Mouse (Mus musculus) right cerebral cortex, adult 18-20 months (tissue): ENCODE data around the gene Ago3.

Experiments used
- DNase-seq: peaks from one replicate; pipeline ENCODE4 v3.0.0; 2022; ENCODE audit warnings: mixed read lengths

The Ago3 gene

DNA sequence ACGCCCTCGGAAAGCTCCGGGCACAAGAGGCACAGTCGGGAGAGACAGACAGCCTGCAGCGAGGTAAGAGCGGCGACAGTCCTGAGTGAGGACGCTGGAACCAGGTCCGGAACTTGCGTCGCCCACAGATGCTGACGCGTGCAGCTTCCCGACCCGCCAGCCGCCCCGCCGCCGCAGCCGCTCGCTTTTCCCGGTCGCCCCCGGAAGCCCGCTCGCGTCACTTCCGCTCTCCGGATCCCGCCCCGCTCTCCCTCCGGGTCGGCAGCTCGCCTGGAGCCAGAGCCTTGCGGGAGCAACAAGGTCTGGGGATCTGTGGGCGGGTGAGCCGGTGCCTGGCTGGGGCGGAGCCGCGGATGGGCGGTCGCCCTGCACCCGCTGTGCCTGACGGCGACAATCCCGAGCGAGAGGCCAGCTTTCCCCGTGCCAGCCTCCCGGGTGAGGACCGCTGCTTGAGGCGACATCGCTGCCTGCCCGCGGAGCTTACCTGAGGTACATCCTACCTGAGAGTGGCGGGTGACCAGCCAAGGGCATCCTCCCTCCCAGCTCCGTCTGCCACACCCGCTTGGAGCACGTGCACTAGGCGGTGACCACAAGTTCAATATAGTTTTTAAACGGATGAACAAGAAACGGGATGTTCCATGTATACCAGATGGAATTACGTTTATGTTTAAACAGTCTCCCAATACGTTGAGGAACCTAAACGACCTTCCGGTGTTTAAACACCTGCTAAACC is at the start of gene Ago3:
TSS of gene Ago3 (minus strand) at position 210 of the 733 bp plus-strand sequence.
- DNase-seq = peak; percentile 97

GRCm38 (mm10) chr4:126473031-126473430 is 43.7 kb upstream of the Ago3 start:
- DNase-seq = no peak

DNA sequence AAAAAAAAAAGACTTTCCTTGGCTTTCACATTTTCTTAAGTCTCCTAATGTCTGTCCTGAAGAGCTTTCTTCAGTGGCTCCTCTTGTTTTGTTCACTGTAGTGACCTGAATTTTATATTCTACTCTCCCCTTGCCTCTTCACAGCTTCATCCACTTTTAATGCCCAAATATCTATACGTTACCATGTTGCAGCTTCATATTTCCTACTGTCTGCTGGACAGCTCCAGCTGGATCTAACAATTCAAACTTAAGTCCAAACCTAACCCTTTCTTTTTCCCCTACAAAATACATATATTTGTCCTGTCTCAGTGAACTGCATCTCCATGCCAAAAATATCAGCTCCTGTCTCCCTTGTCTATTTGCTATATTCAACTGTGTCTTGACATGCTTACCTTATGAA is 40.0 kb upstream of the Ago3 start:
- no peak for DNase-seq

DNA sequence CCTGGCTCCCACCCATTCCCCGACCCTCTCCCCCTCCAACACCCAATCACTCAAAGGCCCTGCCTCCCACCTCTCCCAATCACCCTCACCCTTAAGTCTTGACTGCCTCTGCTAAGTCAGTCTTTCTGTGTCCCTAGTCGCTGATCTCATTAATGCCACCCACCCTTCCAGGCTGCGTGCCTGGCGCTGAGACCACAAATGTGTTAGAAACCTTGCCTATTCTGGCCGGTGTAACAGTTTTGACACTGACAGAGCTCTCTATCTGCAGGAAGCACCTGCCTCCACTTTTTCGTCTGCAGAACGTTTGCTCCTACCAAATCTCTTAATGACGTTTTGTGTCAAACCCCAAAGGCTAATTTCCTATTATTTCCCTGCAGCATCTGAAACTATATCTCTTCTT is 39.6 kb upstream of the Ago3 start:
- no peak for DNase-seq

DNA sequence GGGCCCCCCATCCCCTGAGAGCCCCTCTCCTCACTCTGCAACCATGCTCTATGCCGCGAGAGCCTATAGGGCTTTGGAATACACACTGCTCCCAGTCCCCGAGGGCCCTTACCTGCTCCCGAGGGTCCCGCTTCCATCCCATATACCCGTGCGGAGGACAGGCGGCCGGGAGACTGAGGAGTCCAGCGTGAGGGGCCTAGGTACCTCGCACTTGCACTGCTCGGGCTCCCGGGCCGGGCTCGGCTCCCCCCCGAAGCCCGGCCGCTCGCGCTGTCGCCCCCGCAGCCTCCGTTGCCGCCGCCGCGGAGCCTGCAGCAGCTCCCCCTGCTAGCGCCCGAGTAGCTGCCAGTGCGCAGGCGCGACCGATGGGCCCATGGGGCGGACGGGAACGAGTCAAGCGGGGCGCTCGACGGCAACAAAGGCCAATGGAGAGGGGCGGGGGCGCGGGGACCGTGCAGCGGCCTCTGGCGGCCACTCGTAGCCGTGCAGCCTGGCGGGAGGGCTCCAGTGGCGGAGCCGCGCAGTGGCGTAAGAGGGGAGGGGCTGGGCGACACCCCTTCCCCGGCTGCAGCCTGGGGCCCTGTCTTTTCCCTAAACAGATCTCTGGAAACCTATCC is 39.0 kb upstream of the Ago3 start, which contains the start of gene Ago1:
TSS of gene Ago1 (minus strand) at position 299 of the 617 bp plus-strand sequence.
- DNase-seq = peak; percentile 96

- DNase-seq = peak; percentile 34
These were observed 38.4 kb upstream of the Ago3 start for GRCm38 (mm10) chr4:126467721-126468284.

DNA sequence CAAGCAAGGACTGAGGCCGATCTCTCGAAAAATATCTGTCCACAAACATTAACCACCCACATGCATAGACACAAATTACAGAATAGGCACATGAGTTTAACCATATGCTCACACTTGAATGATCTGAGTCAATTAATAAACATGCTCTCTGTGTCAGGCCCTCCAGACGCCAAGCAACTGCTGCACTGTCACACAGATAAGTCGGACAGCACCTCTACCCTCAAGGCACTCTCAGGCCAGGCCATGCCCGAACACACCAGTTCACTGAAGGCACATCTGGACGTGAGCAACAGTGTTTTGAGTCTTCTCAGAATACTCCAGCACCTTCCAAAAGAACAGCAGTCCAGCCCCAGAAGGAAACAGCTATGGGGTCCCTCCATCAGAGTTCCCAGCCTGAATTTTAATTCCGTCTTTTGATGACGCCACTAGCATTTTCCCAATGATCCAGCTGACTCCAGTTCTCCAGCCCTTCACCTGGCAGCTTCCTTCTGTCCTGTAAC is 36.9 kb upstream of the Ago3 start:
- DNase-seq = no peak

DNA sequence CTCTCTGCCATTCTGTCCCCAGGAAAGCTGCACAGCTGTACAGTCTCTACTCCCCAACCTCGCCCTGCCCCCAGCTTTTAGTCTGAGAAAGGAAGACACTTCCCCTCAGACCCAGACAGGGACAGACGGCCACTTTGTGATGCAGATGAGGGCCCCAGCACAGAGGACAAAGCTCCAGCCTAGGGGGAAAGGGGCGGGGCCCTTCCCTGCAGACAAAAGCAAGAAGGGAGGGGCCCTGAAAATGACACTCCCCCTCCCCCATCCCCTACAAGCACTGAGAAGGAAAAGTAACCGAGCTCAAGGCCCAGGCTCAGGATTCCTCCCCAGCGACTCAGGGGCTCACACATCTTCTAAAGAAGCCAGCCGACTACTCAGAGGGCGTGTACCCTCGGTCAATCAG is 36.5 kb upstream of the Ago3 start:
- peak; percentile 45 for DNase-seq

- no peak for DNase-seq
These were observed 35.5 kb upstream of the Ago3 start for GRCm38 (mm10) chr4:126464892-126465235.

DNA sequence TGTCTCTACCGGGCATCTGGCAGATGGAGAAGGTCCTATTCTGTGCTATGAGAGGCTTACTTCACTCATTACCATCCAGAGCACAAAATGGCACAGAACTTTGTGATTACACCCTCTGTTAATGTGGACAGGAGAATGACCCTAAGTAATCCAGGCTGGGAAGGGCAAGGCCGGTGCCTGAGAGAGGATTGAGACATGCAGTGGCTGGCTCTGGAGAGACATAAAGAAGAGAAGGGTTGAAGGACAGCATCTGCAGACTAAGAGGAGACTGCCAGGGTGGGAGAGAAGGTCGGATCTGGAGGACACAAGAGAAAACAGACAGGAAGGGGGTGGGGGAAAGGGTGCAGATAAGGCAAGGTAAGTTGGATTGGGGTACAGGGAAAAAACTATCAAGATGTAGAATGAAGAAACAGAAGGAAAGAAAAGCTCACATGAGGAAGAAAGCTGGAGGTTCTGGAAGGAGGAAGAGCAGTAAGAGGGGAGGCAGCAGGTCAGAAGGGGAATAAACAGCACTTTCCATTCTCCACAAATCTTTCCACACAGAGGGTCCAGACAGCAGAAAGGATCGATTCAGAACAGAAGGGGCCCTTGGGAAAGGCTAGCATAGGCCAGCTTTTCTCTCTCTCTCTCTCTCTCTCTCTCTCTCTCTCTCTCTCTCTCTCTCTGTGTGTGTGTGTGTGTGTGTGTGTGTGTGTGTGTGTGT is 35.0 kb upstream of the Ago3 start:
- DNase-seq = no peak

DNA sequence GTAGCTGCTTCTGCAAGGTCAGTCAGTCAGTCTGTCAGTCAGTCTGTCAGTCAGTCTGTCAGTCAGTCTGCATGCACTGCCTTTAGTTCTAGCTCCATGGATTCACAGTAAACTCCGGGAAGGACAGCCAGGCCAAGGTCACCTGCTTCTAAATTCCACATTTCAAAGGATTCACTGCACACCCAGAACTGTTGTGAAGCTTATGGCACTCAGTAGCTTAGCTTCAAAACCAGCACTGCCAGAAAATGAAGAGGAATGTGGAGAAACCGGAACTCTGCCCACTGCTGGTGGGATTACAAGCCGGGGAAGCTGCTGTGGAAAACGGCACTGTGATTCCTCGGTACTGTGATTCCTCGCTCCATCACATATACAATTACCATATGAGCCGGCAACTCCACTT is 26.1 kb upstream of the Ago3 start:
- DNase-seq = no peak

DNA sequence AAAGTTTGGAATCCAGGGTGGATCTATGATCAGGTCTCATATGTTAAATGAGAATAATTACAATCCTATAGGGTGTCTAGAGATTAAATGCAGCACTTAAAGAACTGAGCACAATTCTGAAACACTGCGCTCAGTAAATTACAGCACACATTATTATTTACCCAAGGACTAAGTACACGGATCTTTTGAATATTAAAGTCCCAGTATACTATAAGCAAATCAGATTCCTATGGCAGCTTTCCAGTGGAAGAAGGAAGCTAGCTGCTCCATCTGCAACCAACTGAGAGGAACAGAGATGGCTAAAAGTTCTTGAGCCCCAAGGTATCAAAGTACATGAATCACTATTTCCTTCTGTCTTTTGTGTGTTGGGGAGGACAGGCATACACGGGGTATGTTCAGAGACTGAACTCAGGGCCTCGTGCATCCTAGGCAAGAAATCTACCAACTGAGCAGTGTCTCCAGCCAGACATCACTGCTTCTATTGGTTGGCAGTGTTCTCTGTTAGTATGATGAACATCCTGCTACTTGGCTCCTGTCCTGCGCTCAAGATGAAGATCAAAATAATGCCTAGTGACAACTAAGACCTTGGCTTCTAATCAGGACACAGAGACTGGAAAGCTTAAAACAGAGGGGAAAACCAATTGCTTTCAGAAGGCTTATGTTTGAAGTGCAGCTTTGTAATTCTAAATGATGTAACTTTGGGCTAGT is 25.3 kb upstream of the Ago3 start:
- no peak for DNase-seq

GRCm38 (mm10) chr4:126450268-126450667 is 20.9 kb upstream of the Ago3 start:
- no peak for DNase-seq

DNA sequence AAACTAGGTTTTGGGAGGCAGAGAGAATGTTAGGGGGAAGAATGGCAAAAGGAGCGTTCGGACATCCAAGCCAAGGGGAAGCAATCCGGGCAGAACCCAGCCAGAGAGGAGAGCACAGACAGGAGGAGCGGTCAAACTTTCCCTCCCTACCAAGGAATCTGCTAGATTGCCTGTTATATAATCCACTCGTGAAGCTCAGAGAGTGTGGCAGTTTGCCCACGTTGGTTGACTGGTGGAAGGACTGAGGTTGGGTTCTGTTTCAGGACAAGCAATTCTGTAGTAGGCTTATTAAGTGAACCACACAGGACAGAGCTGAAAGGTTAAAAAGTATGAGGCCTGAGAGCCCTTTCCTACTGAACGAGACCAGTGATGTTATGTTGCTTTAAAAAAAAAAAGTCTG is 17.8 kb upstream of the Ago3 start:
- DNase-seq = no peak

- DNase-seq = no peak
These were observed 15.2 kb upstream of the Ago3 start for GRCm38 (mm10) chr4:126444528-126444927.

DNA sequence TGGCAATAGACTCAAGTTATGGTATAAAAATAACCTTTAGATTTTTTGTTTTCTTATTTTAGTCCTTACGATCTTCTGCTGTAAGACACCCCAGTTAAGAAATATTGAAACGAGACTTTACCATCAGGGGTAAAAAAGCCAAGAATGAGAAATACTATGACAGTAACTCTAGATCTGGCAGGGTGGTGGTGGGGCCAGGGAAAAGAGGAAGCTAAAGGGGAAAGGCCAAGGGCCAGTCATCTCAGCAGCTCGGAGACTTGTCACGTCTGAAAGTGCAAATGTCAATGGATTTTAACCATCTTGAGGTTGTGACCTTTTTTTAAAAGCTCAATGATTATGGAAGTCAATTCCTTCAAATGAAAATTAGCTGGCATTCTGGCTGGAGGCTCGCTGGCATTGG is 8.9 kb upstream of the Ago3 start:
- DNase-seq = no peak

DNA sequence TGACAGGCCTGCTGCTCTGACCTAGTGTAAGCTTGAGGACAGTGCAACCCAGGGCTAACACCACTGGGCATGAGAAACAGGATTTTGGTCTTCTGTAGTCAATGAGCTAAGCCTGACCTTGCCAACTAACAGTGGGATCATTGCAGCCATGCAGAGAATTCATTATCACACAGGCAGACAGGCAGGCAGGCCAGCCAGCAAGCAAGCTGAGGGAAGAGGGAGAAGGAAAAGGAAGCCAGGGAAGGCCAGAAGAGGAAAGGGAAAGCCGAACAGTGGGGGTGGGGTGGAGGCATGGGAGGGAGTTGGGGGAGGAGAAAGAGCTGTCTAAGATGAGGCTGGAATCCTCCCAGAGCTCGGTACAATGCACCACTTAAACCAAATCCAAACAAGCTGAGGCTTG is 6.9 kb upstream of the Ago3 start:
- DNase-seq = no peak

DNA sequence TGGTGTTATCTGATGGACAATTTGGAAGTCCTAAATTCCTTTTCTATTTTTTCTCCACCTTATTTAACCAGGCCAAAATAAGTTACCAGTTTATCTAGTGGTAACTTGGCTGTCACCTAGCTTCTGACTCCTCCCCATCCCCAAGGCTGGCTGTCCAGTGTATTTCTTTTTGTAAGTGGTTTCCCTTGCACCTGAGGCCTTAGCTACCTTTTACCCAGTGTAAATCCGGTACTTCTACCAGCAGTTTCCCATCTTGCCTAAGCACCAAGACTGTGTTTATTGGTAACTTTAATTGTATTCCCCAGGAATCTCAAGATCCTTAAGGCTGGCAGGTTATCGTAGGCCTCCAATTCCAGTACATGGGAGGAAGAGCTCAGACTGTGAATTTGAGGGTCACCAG is 4.7 kb upstream of the Ago3 start:
- no peak for DNase-seq

- DNase-seq = no peak
These were observed 3.8 kb upstream of the Ago3 start for GRCm38 (mm10) chr4:126433175-126433574.

GRCm38 (mm10) chr4:126431746-126432145 is 2.4 kb upstream of the Ago3 start:
- DNase-seq = no peak

GRCm38 (mm10) chr4:126428682-126429346 is 542 bp downstream of the Ago3 start:
- DNase-seq = no peak

GRCm38 (mm10) chr4:126423866-126424265 is 5.5 kb downstream of the Ago3 start:
- no peak for DNase-seq
